Mouse (Mus musculus) erythroblast, adult 5-6 weeks (primary cell): ENCODE data around the gene Col1a1. TPM values are rescaled to one million over a fixed set of nuclear protein-coding genes. Genes with fewer than 3 reads are reported as not detected.

Experiments used
- ATAC-seq: replicated peaks from 2 replicates; pipeline ENCODE4 v1.8.0; 2016; ENCODE audit warnings: moderate number of reproducible peaks, mild to moderate bottlenecking, moderate TSS enrichment, inconsistent platforms; ENCODE audit not compliant: poor library complexity, low FRiP score, severe bottlenecking
- total RNA-seq, 2 experiments: library from RNA; stranded (forward) in 1 of 2; stranded (reverse) in 1 of 2; fragments of 150-400 nt in 1 of 2; fragments of 200-764, 138-1000 nt in 1 of 2; gene quantifications; 2 replicates each; pipeline versions ENCODE4 v1.2.3 to v1.2.4; 2015 to 2017; ENCODE audit warnings: low replicate concordance in 2 of 2

The Col1a1 gene
- total RNA-seq, 2 experiments from 2014 or later: 0.68 TPM; not detected in 1

- ATAC-seq: no peak
Observed at GRCm38 (mm10) chr11:94971895-94972615, 36.0 kb downstream of the Col1a1 start.

GRCm38 (mm10) chr11:94972887-94973286 lies 36.9 kb downstream of the Col1a1 start:
- ATAC-seq: no peak

GRCm38 (mm10) chr11:94973313-94973712 lies 37.3 kb downstream of the Col1a1 start:
- ATAC-seq: no peak

GRCm38 (mm10) chr11:94974951-94975350 lies 38.9 kb downstream of the Col1a1 start:
- ATAC-seq: no peak

- no peak for ATAC-seq
Observed at GRCm38 (mm10) chr11:94976199-94976598, 40.2 kb downstream of the Col1a1 start, which contains the start of gene Sgca. TSS of gene Sgca (minus strand) at chr11:94976327.

GRCm38 (mm10) chr11:94978178-94978915 lies 42.3 kb downstream of the Col1a1 start:
- ATAC-seq: no peak

- peak; percentile 97 for ATAC-seq
Observed at GRCm38 (mm10) chr11:94978947-94979346, 42.9 kb downstream of the Col1a1 start.

- ATAC-seq: peak; percentile 29; the same call in 1 of the 2 replicates
Observed at GRCm38 (mm10) chr11:94979462-94980179, 43.6 kb downstream of the Col1a1 start.

GRCm38 (mm10) chr11:94985140-94985539 lies 49.1 kb downstream of the Col1a1 start:
- ATAC-seq: 0 out of 2 replicates have a peak, but pooled peaks have one; percentile 35

- ATAC-seq: no peak
Observed at GRCm38 (mm10) chr11:94985822-94986221, 49.8 kb downstream of the Col1a1 start.

GRCm38 (mm10) chr11:94986435-94986834 lies 50.4 kb downstream of the Col1a1 start:
- ATAC-seq: no peak

GRCm38 (mm10) chr11:94987341-94987740 lies 51.3 kb downstream of the Col1a1 start:
- ATAC-seq: no peak

- ATAC-seq: 0 out of 2 replicates have a peak, but pooled peaks have one; percentile 25
Observed at GRCm38 (mm10) chr11:94987851-94988250, 51.8 kb downstream of the Col1a1 start.

- ATAC-seq: no peak
Observed at GRCm38 (mm10) chr11:94988780-94989561, 52.9 kb downstream of the Col1a1 start.

GRCm38 (mm10) chr11:94989562-94990017 lies 53.6 kb downstream of the Col1a1 start:
- ATAC-seq: peak; percentile 63

GRCm38 (mm10) chr11:94990102-94990748 lies 54.2 kb downstream of the Col1a1 start:
- peak; percentile 6; the same call in 1 of the 2 replicates for ATAC-seq

- peak; percentile 70 for ATAC-seq
Observed at GRCm38 (mm10) chr11:94990749-94991577, 54.9 kb downstream of the Col1a1 start, which contains the start of gene Ppp1r9b. TSS of gene Ppp1r9b (plus strand) at chr11:94991035.
